Mouse (Mus musculus): ENCODE data around the gene Apoo. TPM values are rescaled to one million over a fixed set of nuclear protein-coding genes. Genes with fewer than 3 reads are reported as not detected.

The Apoo gene
- 36.4 and 38.0 TPM in 2 replicates for polyA plus RNA-seq (2012; rRNA removed)

GRCm38 (mm10) chrX:94366670-94367241, at the start of gene Apoo, which contains the start of gene Fam90a1b:
Gene Apoo (plus strand): TSS chrX:94367117.
Gene Fam90a1b (minus strand): TSS chrX:94366777.

Other genes starting within 250 kb of the Apoo start
- gene Zfx, start 243.4 kb upstream of the Apoo start, polyA plus RNA-seq (2012; rRNA removed) = 12.4 and 13.1 TPM in 2 replicates
- 96.5 and 98.3 TPM in 2 replicates for gene Eif2s3x, start 154.3 kb upstream of the Apoo start, polyA plus RNA-seq (2012; rRNA removed)
- 4.2 and 5.4 TPM in 2 replicates for gene Klhl15, start 132.5 kb upstream of the Apoo start, polyA plus RNA-seq (2012; rRNA removed)
- 0.38 and 0.40 TPM in 2 replicates for gene Fam90a1b, start 340 bp upstream of the Apoo start, polyA plus RNA-seq (2012; rRNA removed)
- 785 and 813 TPM in 2 replicates for gene Maged1, start 175.0 kb downstream of the Apoo start, polyA plus RNA-seq (2012; rRNA removed)